Mouse (Mus musculus): ENCODE measurements at regions not wholly inside any gene's neighbourhood (a gene's known extent, or its start where the extent isn't known, plus 50 kb on each side); places are given as distances from the start of the nearest gene placed in this dataset.

DNA sequence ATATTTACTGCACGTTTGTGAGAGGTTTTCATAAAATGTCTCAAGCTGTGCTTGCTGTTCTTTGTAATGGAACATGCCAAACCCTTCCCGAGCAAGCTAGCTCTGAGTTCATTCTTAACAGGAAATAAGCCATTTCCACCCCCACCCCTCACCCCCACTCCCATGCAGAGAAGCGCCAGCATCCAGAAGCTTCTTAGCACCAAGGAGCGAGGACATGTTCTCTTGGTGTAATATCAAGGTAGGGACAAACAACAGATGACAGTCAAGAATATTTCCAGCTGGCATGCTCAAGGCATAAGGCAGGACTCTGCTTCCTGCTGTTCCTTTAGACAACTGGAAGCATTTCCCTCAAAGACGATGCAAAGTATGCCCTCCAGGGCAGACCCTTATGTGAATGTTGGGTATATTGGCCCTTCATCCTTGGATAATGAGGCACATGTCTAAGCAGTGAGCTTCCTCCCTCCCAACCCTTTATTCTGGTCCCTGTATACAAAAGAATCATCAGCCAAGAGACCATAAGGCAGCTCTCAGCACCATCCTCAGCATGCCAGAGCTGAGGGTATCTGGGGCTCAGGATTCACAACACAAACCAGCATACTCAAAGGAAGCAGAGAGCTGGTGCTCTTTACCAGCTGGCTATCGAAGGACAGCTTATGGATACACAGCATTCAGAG is 205.2 kb upstream of the Ppp2r2d start:
- DNase-seq (ENCODE audit: low read depth, low spot score): no peak

DNA sequence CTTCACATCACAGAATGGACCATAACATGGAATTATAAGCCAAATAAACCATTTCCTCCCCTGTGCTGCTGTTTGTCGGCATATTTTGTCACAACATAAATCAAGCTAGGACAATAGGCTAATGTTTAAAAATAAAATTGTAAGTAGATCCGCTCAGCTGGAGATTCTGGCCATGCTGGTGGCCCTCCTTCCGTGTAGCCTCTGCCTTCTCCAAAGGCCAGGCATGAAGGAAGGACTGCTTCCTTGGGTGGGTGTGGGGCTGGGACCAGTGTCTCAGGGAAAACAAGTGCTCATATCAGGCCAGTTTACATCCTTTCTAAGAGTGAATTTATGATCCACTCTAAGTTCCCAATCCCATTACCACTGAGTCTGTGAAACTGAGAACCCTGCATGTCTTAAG is 206.3 kb upstream of the Ppp2r2d start:
- DNase-seq (ENCODE audit: low read depth, low spot score): no peak

DNA sequence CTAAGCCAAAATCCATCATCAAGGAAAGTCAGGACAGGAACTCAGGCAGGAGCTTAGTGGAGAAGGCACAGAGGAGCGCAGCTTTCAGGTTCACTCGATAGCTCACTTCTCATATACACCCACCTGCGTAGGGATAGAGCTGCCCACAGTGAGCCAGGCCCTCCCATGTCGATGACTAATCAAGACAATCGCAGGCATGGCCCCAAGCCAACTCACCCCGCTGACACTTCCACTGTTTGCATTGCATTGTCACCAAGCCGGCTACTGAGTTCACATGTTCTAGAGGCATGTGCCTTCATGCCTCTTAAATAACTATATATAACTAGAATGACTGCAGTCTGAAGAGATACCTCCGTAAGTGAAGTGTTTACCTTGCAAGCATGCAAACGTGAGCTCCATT is 219.8 kb upstream of the Ppp2r2d start:
- DNase-seq (ENCODE audit: low read depth, low spot score): no peak

DNA sequence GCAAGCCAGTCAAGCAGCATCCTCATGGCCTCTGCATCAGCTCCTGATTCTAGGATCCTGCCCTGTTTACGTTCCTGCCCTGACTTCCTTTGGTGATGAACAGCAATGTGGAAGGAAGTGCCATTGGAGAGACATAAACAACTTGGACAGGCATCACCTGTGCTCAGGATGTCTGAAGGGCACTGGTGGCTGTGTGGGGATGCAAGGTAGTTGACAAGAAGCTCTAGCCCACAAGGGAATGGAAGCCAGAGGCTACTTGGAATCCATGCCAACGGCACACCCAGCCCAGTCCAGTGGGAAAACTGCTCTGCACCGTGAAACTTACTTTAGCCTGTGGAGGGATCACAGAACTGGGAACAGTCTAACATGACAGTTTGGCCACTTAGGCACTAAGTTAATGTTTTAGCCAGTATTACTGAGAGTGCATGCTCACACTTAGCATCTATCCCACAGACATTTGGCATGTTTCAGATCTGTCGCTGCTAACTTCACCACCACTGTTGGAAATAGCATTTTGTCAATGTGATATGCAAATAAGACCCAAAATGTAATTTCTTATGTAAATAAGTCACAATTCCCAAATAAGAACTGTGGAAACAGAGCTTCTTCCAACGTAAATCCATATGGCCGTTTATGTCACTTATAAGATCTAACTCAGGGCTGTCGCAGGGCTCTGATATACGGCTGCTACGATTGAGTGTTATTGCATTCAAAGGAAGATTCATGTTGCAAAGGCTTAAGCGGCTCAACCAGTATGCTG is 223.5 kb upstream of the Tcerg1l start:
- no peak for DNase-seq (ENCODE audit: low read depth, low spot score)

DNA sequence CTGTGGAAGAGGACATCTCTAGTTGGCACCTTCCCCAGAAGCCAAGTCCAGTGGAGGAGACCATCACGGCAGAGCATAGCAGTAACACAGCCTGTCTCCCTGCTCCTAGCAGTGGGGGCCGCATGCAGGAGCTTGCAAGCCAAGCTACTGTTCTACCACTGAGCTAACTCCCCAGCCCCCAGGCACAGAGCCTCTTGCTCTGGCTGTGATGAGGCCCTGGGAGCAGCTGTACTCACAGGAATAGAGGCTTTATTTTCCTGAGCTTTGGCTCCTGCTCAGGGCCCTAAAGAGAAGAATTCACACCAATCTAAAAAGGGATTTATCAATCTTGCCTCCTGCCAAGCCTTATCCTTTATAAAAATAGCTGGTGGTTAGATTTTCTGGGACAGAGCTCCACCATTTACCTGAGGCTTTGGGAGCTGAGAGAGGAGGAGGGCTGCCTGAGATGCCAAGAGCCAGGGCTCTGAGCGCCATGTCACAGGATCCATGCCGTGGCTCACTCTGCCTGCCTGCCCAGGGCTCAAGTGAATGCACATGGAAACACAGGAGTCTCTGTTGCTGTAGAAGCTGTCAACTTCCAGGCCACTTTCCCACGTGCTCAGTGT is 222.7 kb upstream of the Tcerg1l start:
- DNase-seq (ENCODE audit: low read depth, low spot score): no peak

DNA sequence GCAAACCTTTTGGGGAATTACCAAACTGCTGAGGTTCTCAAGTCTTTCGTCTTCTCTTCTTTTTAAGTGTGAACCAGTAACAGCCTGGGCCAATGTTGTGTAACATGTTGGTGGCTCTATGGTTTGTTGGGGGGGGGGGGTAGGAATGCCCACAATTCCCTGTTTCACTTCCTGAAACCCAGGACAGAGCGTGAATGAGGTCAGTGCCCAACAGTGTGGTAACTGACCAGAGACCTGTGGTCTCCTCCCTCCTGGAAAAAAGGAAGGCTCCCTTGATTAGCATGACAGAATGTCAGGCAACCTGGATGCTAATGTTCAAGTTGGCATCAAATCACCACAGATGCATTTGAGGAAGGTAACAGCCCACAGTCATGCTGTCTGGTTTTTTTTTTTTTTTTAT is 218.9 kb upstream of the Tcerg1l start:
- no peak for DNase-seq (ENCODE audit: low read depth, low spot score)

DNA sequence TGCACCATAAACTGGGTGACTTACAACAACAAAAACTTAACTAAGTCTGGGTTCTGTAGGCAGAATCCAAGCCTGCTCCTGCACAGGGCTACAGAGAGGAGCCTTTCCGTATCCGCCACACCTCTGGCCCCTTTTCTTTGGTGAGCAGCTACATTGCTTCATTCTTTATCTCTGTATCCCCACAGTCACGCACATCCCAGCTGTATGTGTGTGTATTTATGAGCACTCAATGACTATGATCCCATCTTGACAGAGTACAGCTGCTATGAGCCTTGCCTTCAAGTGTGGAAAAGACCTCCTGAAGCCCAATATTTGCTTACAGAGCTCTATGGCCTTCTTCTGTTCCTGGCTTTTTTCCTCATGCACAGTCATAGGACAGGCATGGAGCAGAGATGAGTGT is 212.1 kb upstream of the Tcerg1l start:
- DNase-seq (ENCODE audit: low read depth, low spot score): no peak

DNA sequence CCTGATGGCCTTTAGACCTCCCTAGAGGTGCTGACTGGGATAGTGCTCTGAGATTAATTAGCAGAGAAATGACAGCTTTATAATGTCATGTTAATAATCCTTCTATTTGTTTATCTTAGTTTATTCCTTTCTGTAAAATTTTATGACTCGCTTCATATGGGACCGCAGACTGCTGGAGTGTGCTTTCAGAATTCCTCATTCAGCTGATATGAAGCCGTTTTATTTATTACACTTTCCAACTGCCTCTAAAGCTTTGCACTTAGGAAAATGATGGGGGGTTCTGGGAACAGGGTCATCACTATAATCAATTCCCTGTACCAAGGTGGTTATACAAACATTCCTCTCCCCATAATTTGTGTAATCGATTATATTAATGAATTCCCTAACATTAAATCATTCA is 211.6 kb upstream of the Tcerg1l start:
- DNase-seq (ENCODE audit: low read depth, low spot score): no peak

DNA sequence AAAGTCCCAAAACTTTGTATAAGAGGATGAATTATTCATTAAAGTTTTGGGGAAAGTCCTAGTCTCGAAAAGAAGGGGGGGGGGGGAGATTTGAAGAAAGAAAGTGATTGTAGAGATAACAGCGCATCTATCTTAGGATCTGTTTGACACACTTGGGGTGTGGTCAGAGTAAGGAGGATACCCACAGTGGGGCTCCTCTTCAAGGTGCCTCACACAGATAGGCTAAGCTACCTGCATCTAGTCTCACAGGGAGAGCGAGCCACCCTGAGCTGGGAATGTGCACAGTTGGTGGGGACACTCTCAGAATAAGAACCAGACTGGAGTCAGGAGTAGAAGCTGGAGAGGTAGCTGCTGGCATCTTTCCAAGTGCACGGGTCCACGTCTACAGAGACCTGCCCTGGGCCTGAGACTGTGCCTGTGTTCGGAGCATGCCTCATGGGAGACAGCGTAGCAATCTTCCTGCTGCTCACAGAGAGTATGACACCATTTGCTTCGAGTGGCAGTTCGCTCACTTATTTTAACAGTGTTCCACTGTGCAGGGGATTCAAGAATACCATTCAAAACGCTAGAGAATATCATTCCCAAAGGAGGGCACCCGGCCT is 208.9 kb upstream of the Tcerg1l start:
- no peak for DNase-seq (ENCODE audit: low read depth, low spot score)

DNA sequence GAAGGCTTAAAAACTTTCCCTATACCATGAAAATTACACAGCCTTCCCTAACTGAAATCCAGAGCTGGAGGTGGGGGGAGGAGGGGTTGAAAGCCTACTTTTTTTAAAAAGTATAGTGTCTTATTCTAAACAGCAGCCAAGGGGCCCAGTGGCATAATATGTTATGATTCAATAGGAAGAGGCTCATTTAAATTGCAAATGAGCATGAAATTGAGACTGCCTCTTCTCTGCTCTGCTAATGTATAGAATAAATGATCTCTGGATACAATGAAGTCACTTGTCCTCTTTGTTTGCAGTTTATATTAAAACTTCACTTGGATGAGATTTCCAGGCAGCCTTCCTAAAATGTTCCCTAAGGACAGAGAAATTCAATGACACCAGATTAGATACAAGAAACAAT is 208.4 kb upstream of the Tcerg1l start:
- no peak for DNase-seq (ENCODE audit: low read depth, low spot score)

DNA sequence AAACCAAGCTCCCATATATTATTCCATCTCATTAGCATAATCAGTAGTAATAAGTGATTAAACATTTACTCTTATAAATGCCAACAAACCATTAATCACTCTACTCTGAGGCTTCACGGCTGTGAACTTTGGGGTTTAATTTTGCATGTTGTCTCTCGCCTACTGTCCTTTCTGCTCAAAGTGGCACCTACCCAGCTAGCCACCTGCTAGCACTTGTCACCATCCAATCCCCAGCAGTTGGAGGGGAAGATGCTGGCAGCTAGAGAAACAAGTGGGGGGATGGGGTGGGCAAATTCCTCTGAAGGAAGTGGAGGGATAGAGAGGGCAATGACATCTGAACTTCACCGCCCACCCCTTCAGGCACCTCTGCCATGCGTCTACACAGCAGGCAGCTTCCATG is 204.2 kb upstream of the Tcerg1l start:
- DNase-seq (ENCODE audit: low read depth, low spot score): no peak

DNA sequence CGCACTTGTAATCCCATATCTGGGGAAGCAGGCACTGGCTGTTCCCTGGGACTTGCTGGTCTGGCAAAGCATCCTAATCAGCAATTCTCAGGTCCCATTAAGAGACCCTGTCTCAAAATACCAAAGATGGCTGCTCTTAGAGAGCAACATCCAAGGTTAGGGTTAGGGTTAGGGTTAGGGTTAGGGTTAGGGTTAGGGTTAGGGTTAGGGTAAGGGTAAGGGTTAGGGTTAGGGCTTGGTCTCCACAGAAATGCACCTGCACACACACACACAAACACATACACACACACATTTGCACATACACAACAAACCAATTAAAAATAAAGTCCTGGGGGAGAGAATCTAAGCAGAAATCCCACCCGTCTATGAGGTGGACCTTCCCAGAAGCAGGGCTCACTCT is 195.8 kb upstream of the Tcerg1l start:
- DNase-seq (ENCODE audit: low read depth, low spot score): no peak

DNA sequence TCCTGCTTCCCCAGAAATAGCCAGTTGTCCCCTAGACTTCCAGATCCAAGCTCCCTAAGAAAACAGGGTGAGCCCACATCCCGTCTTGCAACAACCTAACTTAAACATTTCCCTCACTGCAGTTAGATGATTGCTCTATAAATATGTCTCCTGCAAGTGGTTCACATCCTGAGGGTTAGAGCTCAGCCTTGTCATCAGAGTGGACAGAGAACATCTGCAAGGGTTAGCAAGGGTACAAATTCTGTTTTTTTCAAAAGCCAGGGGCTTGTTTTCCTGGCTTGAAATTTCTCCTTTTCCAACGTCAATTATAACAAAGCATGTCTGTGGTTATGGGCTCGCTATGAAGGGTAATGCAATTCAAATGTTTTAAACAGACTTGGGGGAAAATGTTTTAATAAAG is 169.8 kb upstream of the Tcerg1l start:
- no peak for DNase-seq (ENCODE audit: low read depth, low spot score)

DNA sequence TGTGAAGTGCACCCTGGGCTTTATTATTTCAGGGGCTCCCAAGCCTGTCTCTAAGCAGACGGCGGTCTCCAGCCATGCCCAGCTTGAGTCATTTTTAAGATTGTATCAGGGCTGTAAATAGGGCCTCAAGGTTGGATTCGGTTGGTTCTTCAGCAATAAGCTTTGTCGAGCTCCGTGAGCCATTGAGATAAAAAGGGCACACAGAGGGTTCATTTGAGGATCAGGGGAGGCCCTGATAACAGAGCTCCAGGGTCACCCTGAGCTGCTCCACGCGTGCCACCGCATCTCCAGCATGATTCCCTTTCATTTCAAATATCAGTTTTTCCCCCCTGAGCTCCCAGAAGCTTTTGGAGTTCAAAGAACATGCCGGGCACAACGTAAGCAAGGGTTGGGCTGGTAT is 154.1 kb upstream of the Tcerg1l start:
- no peak for DNase-seq (ENCODE audit: low read depth, low spot score)

DNA sequence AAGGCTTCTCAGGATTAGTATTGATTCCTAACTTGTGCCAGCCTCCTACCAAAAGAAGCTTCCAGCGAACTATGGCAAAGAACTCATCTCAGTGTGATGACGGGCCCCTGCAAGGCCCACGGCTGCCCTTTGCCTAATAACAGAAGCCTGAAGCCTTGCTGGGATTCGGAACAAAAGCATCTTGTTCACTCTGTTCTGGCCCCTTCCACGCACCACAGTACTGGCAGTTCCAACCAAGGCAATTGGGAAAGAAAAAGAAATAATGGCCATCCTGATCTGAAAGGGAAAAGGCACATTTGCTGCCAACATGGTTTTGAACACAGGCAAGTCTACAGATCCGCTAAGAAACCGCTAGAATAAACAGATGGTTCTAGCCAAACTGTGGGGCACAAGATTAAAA is 150.4 kb upstream of the Tcerg1l start:
- no peak for DNase-seq (ENCODE audit: low read depth, low spot score)

DNA sequence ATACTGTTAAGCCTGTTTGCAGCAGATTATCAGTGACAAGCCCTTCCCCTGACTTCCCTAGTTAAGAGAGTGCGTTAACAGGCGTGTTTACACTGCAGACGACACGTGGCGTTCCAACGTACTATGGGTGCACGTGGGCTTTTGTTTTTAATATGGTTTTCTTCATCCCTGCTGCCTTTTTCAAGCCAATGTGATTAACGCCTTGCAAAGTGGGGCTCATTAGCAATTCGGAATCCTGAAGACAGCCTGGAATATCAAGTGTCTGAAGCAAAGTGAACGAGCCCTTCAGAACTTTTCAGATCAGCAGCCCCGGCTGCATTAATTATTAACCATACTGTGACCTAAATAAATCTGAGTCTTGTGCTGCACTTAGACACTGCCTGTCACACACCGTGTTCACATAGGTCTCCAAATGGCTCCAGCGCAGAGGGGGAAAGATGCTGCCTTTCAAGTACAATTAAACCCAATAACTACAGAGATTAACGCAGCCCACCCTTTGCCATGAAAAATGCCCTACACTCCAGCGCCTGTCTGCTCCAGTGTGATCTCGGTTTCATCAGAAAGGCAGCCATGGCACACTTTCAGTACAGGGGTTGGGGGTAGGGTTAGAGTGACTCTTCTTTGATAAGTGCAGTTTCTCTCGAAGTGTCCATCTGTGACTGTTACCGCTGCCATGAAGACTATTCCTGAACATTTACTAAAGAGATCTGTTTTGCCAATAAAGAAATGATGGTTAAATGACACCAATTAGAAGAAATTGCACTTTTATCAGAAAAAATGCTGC is 140.7 kb upstream of the Tcerg1l start:
- DNase-seq (ENCODE audit: low read depth, low spot score): no peak

DNA sequence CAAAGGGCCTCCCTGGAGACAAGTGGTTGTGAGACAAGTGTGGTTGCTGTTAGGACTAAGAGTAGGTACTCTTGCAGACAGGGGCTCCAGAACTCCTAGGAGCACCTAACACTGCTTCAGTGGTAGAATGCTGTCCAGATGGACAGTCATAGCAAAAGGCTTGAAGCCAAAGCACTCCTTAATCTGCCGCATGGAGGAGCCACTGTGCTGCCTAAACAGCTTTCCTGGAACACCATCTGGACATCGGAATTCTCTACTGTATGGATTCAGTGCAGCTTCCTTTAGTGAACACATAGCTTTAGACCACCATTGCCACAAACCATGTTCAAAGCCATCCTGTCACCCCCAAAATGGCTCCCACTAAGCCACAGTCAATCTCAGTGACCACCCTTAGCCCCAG is 128.6 kb upstream of the Tcerg1l start:
- no peak for DNase-seq (ENCODE audit: low read depth, low spot score)

DNA sequence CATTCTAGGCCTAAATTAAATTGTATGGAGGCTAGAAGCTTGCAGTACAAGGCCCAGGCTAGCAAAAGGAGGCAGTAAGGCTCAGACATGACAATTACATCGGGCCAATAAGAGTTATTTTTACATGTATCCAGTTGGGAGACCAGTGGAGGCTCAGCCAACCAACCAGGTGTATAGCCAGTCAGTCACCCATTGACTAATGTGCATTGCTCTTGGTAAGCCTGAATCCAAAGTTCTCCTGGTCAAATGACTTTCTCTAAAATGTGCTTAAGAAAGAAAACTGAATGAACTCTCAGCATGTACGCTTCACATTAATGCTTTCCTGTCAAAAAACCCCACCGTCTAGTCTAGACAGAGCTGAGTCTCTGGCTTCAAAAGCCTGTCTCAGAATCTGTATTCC is 127.4 kb upstream of the Tcerg1l start:
- DNase-seq (ENCODE audit: low read depth, low spot score): no peak

DNA sequence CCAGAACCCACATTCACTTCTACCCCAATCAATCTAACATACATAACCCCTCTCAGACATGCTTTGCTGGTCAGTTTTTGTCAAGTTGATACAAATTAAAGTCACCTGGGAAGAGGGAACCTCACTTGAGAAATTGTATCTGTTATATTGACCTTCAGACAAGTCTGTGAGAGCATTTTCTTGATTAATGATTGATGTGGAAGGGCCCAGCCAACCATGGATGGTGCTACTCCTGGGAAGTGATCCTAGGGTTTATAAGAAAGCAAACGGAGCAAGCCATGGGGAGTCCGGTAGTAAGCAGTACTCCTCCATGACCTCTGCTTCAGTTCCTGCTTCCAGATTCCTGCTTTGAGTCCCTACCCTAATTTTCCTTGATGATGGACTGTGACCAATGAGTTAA is 116.6 kb upstream of the Tcerg1l start:
- no peak for DNase-seq (ENCODE audit: low read depth, low spot score)

DNA sequence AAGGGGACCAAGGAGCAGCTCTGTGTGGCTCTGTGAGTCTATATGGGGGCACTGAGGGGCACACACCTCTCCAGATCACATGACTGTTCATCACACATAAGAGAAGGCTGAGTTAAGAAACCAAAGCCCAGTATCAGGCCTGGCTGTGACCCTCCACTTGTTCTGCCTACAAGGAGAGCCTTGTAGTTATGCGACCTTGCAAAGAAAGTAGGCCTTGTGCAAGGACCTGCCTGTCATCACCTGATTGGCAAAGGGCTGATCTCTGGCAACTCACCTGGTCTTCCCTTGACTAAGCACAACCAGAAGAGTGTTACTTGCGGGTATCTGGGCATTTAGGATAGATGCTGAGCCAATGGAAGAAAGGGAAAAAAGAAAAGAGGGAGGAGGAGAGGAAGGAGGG is 107.7 kb upstream of the Tcerg1l start:
- no peak for DNase-seq (ENCODE audit: low read depth, low spot score)

DNA sequence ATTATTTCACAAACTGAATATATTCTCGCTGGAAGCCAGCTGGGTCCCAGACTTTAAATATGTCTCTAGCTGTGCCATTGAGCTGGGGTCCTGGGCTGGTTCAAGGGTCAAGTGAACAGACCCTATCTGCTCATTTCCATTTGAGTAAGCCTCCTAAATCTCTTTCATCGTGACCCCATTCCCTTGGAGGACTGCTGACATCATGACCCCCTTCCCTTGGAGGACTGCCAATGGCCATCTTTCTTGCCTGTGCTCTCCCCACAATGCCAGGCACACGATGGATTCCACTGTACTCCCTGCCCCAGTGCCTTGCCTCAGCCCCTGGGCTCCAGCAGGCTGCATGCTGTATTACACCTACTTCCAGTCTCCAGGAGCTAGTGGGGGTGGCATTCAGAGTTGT is 106.5 kb upstream of the Tcerg1l start:
- DNase-seq (ENCODE audit: low read depth, low spot score): no peak

DNA sequence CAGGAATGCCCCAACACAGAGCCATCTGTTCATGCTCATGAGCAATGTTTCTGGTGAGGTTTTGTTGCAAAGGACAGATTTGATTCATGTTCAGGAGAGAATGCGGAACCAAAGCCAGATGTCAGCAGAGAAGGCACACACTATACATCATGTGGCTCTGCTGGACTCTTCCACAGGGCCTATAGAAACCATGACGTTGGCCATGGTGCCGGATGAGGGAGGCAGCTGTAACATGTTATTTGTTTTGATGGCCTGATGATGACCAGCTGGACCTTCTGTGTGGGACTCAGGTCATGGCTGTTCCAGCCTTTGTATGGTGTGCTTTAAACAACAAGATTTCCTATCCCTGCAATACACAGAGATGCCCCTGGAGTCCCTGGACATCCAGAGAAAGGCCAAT is 105.5 kb upstream of the Tcerg1l start:
- no peak for DNase-seq (ENCODE audit: low read depth, low spot score)

Measured in ZHBTc4 (cell line).